Mouse (Mus musculus): ENCODE data around the gene Ptcd3. TPM values are rescaled to one million over a fixed set of nuclear protein-coding genes. Genes with fewer than 3 reads are reported as not detected.
"Not testable (repeated sequence)": the region's sequence is repeated elsewhere in the genome, so short reads cannot be mapped to it uniquely, and the experiment has no call there.

Gene Ptcd3
- total RNA-seq (2021) (10 to 100 TPM; 97.0 to 98.1 TPM), polyA plus RNA-seq (2012; rRNA removed) (2.9 and 3.1 TPM in 2 replicates)
- long read RNA-seq, partial matches to known transcripts, result 2 of 48 reads
- long read RNA-seq, other reads (novel, unspliced or antisense), result 46 of 48 reads

- peak; percentile 93 for DNase-seq
Measured at GRCm38 (mm10) chr6:71908481-71909381, at the start of gene Ptcd3, which contains the start of gene Polr1a. Ptcd3 (minus strand) TSS chr6:71908750. Polr1a (plus strand) TSS chr6:71909053.

DNA sequence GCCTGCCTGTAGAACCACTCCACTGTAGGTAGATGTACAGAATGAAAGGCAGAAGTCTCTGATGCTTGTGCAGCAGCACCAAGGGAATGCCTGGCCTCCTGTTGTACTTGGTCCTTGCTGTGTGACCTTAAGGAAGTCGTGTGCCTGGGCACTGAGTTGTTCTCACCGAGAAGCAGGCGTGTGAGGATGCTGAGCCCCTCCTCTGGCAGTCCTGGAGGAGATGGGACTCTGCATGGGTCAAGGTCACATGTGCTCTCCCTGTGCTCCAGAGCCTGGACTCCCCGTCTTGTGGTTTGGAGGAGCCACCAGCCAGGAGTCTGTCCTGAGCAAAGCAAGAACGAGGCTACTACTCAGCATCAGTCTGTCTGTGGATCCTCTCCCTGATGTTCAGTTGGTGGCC lies 42.6 kb upstream of the Ptcd3 start:
- peak; percentile 33 for DNase-seq

DNA sequence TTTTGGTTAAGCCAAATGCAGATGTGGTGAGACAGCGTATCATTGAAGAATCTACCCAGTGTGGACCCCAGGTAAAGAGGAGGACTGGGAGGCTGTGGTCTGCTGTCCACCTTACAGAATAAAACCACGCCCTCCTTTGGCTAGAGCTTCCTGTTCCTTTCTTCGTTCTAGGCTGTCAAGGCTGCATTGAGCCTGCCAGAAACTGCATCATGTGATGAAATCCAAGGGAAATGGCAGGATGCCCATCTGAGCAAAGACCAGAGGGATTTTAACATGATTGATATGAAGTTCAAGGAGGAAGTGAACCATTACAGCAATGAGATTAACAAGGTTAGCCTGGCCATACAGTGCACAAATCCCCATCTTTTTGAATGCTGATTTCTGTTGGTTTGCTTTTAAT lies 42.0 kb upstream of the Ptcd3 start:
- peak; percentile 94 for DNase-seq

DNA sequence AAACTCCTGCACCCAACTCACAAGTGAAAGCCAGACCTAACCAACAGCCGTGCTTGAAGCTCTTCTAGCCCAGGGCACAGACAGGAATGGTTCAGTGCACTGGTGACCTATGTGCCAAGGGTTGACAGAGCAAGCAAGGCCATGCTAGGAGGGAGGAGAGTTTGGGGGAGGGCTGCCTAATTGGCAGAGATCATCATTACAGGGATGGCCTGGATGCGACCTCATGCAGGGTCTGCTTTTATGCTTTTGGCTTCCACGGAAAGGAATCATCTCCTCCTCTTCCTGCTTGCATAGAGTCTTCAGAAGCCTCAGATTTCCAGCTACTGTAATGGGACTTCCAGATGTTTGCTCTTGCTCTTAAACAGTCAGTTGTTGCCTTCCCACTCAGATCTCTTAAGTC lies 41.2 kb upstream of the Ptcd3 start:
- DNase-seq, result peak; percentile 67

DNA sequence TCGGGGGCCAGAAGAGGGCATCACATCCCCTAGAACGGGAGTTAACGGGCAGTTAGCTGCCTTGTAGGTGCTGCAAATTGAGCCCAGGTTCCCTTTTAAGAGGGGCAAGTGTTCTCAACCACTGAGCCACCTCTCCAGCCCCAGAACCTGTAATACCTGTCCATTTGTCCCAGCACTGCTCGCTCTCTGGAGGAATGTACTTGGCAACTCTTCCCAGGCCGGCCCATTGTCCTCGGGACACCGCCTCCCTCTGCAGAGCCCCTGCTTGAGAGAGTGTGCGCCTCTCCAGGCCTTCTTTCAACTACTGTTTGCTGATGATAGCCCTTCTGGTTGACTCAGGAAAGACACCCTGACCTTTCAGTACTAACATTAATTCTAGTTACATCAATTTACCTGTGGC lies 37.6 kb upstream of the Ptcd3 start:
- DNase-seq, result no peak

DNA sequence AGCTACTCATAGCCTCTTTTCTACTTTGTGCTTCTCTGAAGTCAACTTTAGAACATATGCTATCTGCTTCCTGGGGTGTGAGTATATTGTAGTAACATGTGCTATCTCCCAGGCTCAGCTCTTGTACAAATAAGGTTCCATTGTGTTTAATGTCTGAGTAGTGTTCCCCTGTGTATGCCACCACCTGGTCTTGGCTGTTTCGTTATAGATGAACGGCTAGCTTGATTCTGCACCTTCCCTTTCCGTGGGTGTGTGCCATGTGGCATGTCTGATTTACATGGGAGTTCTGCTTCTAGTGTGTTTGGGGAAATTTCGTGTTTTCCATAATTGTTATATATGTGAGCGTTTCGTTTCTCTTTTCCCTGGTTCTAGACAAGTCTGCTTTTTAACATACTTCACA lies 36.6 kb upstream of the Ptcd3 start:
- DNase-seq, result no peak

- DNase-seq, result no peak
Measured at GRCm38 (mm10) chr6:71940912-71941311, 32.4 kb upstream of the Ptcd3 start.

- DNase-seq, result peak; percentile 72
Measured at GRCm38 (mm10) chr6:71935737-71936136, 27.2 kb upstream of the Ptcd3 start.

GRCm38 (mm10) chr6:71934081-71934556 lies 25.6 kb upstream of the Ptcd3 start:
- peak; percentile 83 for DNase-seq

DNA sequence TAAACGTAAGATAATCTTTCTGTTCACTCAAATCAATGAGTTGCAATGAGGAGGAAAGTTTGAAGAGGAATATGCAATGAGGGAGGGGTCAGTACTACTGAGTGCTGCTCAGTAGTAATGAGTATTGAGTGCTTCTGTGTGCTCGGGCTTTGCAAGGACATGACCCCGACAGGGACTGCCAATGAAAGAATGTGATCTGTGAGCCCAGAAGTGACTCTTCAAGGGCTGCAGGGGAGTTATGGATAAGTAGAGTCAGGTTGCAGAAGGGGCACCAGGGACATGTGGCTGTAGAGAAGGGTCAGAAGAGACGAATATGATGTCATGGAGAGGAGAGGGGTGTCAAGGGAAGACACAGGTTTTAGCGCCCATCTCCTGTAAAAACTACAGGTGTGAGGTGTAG lies 23.8 kb upstream of the Ptcd3 start:
- DNase-seq, result peak; percentile 45

GRCm38 (mm10) chr6:71930830-71931437 lies 22.4 kb upstream of the Ptcd3 start:
- no peak for DNase-seq

DNA sequence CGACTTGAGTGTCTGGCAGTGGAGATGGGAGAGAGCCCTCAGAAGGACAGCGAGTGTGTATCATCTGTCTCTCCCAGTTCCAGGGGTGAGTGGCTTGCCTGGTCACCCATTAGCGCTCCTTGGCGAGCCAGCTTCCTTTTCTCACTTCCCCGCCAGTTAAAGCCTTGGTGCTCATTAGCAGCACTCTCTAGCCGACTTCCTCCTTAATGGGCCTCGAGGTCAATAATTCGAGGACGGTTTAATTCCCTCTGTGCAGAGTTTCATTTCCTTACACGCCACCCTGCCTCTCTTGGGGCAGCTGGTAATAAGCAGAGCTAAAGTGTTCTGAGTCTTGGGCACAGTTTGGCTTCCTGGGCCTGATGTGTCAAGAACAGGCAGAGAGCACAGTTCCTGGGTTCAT lies 21.5 kb upstream of the Ptcd3 start:
- DNase-seq, result no peak

- peak; percentile 67 for DNase-seq
Measured at GRCm38 (mm10) chr6:71927911-71928310, 19.4 kb upstream of the Ptcd3 start.

- not testable (repeated sequence) for DNase-seq
Measured at GRCm38 (mm10) chr6:71925233-71925632, 16.7 kb upstream of the Ptcd3 start.

DNA sequence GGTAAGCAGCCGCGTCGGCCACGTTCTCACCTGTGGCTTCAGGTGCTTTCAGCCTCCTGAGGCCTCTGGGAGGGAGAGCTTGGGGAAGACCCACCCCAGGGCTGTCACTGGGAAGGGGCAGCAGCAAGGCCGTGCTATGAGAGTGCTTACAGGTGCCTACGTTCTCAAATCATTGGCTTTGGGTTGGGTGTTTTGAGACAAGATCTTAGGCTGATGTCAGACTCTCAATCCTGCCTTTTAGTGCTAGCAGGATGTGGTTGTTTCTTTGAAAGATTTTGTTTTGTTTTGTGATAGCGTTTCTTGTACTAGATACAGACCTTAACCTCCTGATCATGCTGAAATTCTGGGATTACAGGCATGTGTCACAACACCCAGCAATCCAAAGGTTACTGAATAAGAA lies 12.2 kb upstream of the Ptcd3 start:
- no peak for DNase-seq

GRCm38 (mm10) chr6:71911686-71912450 lies 3.3 kb upstream of the Ptcd3 start:
- peak; percentile 85 for DNase-seq

- no peak for DNase-seq
Measured at GRCm38 (mm10) chr6:71909840-71910239, 1.3 kb upstream of the Ptcd3 start.

- no peak for DNase-seq
Measured at GRCm38 (mm10) chr6:71909384-71909783, 834 bp upstream of the Ptcd3 start.

- no peak for DNase-seq
Measured at GRCm38 (mm10) chr6:71907702-71908235, 781 bp downstream of the Ptcd3 start.

- DNase-seq, result no peak
Measured at GRCm38 (mm10) chr6:71893263-71893662, 15.3 kb downstream of the Ptcd3 start.

- DNase-seq, result peak; percentile 15
Measured at GRCm38 (mm10) chr6:71877965-71878760, 30.4 kb downstream of the Ptcd3 start.
